Mouse (Mus musculus) brain, adult 2 months (tissue): ENCODE measurements around the gene Fbxo40.
A peak's percentile ranks its signal among the peaks of the same experiment; 100 is the strongest.

Source experiments
- DNase-seq: peaks from one replicate; pipeline ENCODE4 v3.0.0; 2011; ENCODE audit warnings: low read depth, low spot score

Gene Fbxo40

DNA sequence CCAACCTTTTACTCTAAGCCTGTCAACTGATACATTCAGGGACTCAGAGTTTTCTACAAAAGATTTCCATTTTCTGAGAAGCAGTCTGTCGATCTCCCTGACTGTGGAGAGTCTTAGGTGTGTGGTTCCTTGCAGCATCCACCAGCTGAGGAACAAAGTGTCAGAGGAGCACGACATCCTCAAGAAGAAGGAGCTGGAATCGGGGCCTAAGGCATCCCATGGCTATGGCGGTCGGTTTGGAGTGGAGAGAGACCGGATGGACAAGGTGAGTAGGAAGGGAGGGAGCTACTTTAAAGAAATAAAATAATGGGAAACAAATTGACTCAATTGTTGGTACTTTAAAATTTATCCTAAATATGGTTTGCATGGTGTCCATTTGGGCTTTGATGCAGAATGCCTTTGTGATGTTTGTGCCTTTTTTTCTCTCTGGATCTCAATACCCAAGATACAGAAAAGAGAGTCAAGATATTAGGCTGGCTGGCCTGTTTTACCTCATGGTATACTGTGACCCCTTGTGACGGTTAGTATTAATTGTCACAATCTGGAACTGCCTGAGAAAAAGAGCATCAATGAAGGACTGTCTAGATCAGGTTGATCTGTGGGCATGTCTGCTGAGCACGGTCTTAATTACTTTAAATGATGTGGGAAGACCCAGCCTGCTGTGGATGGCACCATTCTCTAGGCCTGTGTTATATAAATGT is 43.7 kb downstream of the Fbxo40 start:
- no peak for DNase-seq

DNA sequence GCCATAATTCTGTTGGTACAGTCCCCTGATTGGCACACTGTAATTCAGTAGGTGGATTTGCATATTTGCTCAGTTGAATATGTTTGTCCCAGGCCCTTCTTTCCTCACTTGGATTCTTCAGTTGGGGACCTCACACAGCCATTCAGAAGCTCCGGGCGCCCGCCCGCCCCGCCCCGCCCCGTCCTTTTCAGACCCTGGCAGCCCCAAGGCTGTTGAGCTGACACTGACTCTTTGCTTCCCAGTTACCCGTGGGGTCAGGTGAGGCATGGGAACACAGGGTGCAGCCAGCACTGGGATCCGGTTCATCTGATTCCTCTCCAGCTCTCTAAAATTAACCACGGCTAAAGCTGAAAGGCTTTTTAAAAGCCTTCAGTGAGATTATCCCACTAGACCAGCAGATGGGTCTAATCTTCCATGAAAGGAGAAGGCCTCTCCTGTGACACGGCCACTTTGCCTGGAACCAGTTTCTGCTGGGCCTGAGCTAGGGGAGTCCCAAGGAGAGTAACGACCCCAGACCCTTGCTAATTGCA is 45.3 kb downstream of the Fbxo40 start:
- no peak for DNase-seq

DNA sequence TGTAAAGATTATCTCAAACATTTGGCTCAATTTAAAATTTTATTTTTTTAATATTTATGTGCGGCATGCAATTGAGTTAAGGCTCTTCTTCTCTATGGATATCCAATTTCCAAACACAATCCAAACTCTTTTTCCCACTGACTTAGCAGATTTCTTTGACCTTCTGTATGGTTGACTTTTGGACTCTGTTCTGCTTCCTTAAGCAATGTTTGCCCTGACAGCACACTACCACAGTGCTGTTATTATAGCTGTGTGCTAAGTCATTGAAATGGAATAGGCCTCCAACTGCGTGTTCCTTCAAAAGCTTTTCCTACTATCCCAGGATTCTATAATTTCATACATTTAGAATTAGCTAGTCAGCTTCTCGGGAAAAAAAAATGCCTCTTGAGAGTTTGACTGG is 46.7 kb downstream of the Fbxo40 start:
- no peak for DNase-seq

DNA sequence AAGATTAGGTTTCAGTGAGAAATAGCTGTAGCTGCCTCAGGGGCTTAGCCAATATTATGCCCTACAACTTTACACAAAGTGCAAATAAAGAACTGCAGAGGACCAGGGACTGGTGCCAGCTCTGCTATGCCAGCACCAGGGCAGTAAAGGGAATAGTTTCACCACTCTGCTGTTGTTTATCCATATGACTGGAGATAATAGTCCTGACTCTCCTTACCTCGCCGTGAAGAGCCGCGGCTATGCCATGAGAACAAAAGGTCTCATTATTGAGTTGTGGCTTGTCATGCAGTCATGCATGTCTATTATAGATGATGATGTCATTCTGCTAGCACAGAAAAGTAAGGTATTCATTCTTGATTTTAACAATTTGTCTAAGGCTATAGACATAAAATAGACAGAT is 48.4 kb downstream of the Fbxo40 start:
- no peak for DNase-seq

DNA sequence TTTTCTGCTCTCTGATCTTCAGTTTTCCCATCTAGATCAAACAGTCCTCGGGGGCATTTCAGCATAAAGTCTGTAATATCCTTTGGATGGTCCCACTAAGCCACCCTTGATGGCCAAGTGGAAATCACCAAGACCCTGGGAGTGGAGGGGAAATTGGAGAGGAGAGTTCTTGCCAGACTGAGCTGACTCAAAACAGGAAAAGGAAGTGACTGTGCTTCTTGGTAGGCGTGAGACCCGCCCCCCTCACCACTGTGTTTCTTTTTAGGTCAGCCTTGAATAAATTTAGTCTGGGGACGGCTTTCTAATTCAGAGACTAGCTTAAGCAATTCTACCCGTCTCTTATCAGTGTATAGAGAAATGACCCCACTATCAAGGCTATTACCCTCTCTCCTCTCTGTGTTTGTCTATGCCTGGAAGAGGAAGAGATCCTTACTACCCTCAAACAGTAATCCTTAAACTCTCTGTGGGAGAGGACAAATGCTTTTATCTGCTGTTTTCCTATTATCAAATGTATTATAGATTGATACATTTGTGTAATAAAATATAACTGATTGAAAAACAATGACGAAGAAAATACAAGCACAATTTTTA is 49.0 kb downstream of the Fbxo40 start:
- DNase-seq, result peak; percentile 47

DNA sequence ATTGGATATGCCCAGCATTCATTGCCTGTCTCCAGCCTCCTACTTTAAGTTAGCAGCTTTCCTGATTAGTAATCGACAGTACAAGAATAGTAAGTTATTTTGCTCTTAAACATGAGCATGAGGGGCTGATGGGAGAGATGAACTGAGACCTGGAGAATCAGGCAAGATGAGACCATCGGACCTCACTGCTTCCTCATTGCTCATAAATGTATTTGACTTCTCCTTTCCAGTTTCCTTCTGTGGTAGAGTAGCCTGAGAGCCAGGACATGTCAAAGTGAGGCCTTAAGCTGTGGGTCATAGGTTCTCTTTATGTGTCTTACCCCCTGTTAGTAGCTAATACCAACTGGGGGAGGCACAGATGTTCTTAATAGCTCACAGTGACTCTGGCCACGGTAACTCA is 54.5 kb downstream of the Fbxo40 start:
- no peak for DNase-seq

DNA sequence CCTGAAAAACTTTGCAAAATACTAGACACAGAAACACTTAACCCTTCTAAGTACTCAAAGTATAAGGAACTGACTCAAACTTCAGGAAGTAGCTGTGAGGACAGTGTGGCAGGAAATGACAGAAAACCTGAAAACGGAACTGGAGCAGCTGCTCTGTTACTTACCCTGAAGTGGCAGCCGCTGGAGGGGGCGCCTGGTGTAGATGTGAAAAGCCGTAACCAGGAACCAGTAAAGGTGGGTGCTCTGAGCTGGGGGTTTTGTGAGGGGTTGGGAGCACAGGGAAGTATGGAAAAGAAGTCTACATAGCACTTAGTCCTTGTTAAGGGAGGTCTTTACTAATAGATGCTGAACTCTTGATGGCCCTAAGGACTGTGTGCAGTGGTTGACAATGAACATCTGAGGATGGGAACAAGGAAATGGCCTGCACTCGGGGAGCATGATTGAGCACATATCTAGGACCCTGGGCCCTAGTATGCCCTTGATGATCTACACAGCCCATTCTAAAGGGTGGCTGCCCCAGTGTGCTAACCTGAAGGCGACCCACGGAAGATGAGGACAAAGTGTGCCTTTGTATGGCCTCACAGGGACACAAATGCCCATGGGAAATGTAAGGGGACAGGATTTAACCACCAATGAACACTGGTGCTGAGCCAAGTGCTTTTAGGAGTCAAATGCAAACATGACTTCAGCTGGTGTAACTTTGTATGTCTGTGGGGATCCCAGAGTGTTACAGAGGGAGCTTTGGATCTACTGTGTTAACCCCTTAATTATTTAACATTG is 55.2 kb downstream of the Fbxo40 start, which contains the start of gene Hcls1:
Hcls1 (plus strand) TSS at position 143 of the 780 bp plus-strand sequence.
- DNase-seq, result no peak

DNA sequence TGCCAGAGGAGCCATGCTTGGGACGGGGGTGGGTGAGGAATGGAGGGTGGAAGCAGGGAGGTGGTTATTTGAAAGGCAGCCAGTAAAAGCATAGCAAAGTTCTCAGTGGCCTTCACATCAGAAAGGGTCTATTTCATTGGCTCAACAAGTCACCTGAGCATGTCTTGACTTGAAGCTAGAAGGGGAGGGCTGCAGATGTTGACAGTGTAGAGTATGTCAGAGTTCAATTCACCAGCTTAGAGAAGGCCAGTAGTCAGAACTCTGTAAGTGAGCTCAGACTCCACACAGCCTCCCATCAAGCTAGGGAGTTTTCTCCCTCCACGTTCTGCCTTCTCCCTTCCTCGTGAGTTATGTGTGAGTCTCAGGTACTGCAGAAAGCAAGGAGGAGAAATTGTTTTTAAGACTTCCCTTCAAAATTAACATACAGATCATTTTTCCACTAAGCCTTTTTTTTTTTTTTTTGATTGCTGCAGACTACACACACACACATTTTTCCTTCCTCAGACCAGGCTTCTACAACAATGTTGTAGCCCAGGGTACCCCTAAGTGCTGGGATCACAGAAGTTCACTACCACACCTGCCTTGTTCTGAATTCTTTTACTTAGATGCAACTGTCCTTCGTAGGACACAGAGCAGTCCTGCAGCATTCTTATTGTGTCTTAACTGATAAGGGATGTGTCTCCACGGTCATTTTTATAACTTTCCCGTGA is 56.0 kb downstream of the Fbxo40 start:
- no peak for DNase-seq

DNA sequence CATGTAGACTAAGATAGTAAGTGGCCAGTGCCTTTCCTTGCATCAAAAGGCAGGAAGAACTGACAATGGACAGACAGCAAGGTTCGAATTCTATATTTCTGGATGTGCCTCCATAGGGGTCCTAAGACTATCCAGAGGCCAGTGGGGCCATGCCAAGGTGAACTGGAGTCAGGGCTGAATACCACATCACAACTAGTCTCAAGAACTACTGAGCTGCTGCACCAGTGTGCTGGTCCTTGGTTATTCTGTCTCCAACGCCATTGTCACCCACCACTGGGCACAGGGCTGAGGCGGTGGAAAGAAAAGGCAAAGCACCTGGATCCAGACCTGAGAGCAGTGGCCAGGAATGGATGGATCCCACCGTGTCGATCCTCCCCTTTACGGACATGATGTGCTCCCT is 57.7 kb downstream of the Fbxo40 start:
- no peak for DNase-seq

DNA sequence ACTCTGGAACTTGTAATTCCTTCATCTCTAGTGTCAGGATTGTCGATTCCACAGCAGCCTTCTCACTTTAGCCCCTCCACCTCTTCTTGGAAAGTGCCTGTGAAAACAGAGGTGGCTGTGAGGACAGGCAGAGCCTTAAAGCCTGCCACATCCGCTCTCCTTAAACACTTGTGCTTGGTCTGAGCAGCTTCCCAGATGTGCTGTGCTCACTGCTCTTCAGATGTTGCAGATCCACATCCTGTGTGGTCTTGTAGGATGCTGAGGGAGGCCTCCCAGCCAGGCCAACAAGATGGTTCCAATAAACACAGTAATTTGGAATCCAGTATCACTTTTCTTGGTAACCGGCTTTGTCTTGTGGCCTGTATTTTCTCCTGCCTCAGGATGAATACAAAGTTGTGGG is 58.3 kb downstream of the Fbxo40 start:
- no peak for DNase-seq

DNA sequence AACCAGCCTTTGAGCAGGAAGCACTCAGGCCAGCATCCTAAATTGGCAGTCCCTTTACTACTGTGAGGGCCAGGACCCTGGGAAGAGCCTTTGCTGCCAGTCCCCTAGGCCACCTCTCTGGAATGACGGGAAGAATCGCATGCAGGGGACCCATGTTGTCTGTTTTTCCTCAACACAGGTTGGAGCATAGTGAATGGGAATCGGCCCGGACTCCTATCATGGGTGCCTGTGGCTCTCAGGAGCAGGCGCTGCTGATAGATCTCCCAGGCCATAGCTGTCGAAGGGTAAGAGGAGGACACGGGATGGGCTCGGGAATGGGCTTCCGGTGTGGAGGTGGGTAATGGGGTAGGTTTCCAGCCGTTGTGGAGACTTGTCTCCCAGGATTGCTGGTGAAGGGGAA is 58.9 kb downstream of the Fbxo40 start:
- no peak for DNase-seq

DNA sequence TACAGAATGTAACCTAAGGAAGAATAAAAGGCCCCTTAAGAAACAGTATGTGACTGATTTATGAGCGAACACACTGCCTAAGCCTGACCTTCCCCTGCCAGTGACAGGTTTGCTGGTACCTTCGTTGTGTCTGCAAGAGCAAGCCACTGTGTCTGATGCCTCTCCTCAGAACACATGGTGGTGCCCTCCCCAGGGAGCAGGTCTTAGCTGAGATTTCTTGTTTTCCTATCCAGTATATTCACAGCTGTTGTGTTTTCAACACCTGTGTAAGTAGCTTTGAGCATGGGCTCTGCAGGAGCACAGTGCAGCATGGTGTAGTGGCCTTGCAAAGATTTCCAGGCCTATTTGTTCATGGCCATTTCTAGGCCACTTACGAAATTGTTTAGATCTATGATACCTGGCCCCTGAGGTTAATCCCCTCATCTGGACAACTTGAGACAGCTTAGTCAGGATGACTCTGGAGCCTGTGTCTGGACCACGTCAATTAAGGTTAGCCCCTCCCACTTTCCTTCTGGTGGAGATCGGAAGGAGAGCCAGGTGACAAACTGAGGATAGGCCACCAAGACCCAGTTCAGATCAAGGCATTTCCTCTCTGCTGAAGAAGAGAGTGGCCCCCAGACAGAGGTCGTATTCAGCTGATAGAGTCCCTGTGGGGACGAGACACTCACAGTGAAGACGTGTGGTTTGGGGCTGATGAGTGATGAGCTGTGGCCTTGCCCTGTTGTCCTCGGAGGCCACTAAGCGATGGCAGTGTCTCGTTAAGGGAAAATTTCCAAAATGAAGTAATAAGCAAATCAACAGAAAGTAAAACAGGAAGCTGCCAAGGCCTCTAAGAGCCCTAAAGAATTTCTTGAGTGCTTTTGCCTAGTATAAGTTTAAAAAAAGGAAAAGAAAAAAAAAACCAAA is 59.8 kb downstream of the Fbxo40 start:
- no peak for DNase-seq

DNA sequence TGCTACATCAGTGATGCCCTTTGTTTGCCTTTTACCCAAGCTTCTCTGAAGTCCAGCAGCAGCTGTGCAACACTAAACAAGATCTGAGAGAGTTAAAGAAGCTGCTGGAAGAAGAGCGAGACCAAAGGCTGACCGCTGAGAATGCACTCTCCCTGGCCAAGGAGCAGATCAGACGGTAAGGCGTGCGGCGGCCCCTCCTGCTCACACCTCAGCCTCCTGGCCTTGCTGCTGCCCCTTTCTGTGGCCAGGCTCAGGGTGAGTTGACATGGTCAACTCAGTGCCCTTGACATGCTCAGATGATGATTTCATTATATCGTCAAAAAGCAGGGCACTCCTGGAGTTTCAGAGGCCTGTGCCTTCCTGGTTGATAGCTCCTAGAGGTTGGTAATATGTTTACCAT is 61.1 kb downstream of the Fbxo40 start:
- no peak for DNase-seq

DNA sequence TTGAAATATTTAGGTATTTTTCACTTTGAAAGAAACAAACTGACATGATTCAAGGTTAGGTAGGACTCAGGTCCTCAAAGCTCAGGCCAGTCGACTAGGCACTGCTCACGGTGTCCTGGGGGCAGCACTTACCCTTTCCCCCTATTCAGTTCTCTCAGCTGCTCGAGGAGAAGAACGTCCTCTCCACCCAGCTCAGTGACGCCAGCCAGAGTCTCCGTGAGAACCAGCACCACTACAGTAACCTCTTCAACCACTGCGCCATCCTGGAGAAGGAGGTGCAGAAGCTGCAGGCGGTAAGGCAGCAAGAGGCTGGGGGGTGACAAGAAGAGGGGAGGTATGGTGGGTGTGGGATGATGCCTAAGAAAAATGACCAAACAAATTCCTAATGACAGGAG is 62.2 kb downstream of the Fbxo40 start:
- DNase-seq, result no peak

DNA sequence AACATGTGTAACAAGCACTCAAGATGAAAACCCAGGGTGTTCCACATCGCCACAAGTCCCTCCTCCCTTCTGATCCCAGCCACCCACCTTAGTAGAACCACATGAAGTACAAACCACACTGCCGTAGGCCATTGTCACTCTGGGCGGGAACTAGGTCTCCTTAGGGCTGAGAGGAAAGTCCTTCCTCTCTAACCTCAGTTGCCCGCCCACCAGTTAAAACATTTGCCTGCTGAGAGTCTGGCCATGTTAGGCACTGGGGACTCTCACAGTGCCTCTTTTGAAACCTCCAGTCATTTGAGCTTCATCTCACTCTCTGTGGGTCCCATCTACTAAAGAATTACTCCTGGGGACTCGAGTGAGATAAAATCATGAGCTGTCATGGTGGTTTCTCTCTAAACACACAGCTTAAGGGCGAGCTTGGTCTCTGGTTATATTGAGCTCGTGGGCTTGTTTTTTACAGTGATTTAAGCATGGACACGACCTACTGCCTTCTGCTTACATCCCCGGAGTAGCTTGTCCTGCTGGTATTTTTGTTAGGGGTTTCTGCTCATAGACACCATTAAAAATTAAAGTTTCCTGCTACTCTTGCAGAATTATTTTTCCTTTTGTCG is 62.7 kb downstream of the Fbxo40 start:
- DNase-seq, result no peak

DNA sequence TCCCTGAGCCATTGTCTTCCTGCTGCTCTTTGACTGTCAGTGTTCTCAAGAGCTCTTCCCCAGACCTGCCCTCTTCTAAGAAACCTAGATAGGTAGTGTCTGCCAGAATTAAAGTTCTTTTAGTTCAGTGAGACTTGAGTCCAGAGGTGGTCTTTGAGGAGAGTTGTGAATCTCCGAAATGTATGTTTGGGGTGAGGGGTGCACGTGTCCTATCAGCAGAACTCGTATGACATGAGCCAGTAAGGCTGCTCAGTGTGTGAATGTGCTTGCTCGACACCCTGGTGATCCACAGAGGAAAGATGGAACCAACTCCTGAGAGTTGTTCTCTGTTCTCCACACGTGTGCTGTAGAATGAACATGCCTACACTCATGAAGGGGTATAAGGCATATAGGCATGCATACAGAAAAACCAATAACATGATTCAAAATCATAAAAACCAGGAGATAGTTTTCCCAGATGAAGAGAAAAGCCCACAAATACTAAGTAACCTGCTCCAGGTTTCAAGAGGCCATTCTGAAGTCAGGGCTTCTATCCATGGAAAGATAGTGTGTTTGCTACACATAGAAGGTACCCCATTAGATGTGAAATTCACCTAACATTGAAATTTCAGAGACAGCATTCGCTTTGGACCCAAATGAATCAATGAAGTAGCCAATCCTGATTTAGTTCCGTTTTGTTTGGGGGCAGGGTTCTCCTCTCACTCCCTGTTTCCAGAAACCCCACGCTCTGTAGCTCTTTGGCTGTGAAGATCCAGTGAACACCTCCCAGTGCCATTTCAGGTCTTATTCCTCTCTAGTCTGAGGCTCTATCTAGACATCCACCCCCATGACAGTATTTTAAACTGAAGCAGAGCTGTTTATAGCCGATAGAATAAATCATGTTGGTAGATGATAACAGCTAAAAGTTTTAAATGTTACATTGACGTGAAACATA is 63.5 kb downstream of the Fbxo40 start:
- DNase-seq, result peak; percentile 71

DNA sequence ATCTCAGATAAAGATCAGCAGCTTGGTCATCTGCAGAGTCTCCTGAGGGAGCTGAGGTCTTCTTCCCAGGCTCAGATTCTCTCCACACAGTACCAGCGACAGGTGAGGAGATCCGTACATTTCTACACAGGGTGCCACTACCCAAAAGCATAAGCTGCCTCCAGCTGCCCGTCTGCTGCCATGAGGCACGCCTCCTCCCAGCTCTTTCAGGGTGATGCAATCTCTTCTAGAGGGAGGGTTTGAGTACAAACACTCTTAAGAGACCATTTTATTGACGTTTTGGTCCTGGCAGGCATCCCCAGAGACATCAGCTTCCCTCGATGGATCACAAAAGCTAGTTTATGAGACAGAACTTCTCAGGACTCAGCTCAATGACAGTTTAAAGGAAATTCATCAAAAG is 64.5 kb downstream of the Fbxo40 start:
- peak; percentile 64 for DNase-seq

DNA sequence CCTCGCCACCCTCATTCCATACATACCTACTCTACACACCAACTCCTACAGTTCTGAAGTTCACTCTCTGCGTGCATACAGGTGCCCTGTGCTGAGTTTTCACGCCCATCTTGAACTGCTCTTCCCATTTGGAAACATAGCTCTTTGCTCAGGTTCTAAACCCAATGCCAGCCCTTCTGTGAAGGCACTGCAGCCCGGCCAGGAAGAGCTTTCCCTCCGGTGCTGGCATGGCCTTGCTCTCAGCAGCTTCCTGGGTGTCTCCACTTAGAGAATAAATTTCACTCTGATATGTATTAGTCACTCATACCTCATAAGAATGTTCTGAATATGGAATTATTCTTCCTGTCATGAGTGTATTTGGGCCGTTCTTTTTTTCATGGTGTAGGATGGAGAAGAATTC is 64.9 kb downstream of the Fbxo40 start:
- DNase-seq, result no peak

DNA sequence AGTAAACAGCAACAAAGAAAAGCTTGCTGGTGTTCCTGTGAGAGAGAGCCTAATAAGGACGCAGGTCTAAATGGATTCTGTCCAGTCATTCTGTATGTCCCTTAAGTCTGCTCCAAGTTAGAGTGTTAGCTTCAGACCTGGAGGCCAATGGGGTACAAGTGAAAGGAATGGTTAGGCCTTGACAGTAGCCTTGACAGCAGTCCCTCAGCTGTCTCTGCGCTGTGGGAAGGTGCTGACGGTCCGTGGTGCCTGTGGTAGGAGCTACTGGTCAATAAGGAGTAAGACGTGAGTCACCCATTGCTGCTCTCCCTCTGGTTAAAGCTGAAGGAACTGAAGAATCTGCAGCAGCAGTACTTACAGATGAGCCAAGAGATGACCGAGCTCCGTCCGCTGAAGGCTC is 66.0 kb downstream of the Fbxo40 start:
- DNase-seq, result no peak
